In genomic region chr5:99973941-99974340, GRCm38 (mm10) we compare ENCODE assay signal across 7 mouse cellular contexts. TPM values are rescaled to one million over a fixed set of nuclear protein-coding genes. Genes with fewer than 3 reads are reported as not detected.
DNase-seq lines count a peak whose midpoint lies in the region; ATAC-seq lines count a peak whose summit lies in the region.

No protein-coding gene starts in this region.

- no peak for ATAC-seq in megakaryocyte, adult 5-6 weeks (ENCODE audit: poor library complexity, severe bottlenecking)
- ATAC-seq in granulocyte monocyte progenitor cell, adult 5-6 weeks (replicated peaks; ENCODE audit: poor library complexity, severe bottlenecking): peak; percentile 48
- ATAC-seq in megakaryocyte progenitor cell, adult 5-6 weeks (replicated peaks; ENCODE audit: poor library complexity): peak; percentile 40

- DNase-seq in ZHBTc4 (ENCODE audit: low read depth, low spot score): peak; percentile 71
- no peak for DNase-seq in cerebellum, adult 11-12 months
- no peak for DNase-seq in cerebellum, adult 9-11 months

- H3K27me3 ChIP-seq in megakaryocyte, embryonic 14.5 days (replicated peaks): no peaks in the 10 kb centered on the region

- H3K4me1 ChIP-seq in megakaryocyte, embryonic 14.5 days: peaks cover 49% of the 10 kb centered on the region

- H3K9me3 ChIP-seq in megakaryocyte, embryonic 14.5 days: no peaks in the 10 kb centered on the region

- H3K4me3 ChIP-seq in megakaryocyte, embryonic 14.5 days (replicated peaks): peak overlapping the region; percentile 80

- H3K36me3 ChIP-seq in megakaryocyte, embryonic 14.5 days (replicated peaks; ENCODE audit: low read length): peaks cover 26% of the 10 kb centered on the region

RNA-seq across cellular contexts. Expression of gene Hnrnpd, which starts 4.8 kb away (rescaled TPM):
- polyA plus RNA-seq in megakaryocyte, embryonic 14.5 days (2012; ENCODE audit: insufficient read depth, low replicate concordance): 145 and 260 TPM in 2 replicates
- total RNA-seq in megakaryocyte, adult 5-6 weeks (2015): 268 and 281 TPM in 2 replicates
- total RNA-seq in megakaryocyte, adult 5-6 weeks (2017): 99.0 and 176 TPM in 2 replicates
- 367 and 418 TPM in 2 replicates for total RNA-seq in granulocyte monocyte progenitor cell, adult 5-6 weeks (2014; fragmentation: Nextera tagmentation)
- 145 and 149 TPM in 2 replicates for total RNA-seq in granulocyte monocyte progenitor cell, adult 5-6 weeks (2017)
- total RNA-seq in megakaryocyte progenitor cell, adult 5-6 weeks (2015): 378 and 387 TPM in 2 replicates
- total RNA-seq in megakaryocyte progenitor cell, adult 5-6 weeks (2017): 92.7 and 143 TPM in 2 replicates

RNA-seq across cellular contexts. Expression of gene 4930524J08Rik, which starts 4.9 kb away (rescaled TPM):
- polyA plus RNA-seq in megakaryocyte, embryonic 14.5 days (2012; ENCODE audit: insufficient read depth, low replicate concordance): 2.5 TPM in 1 of 2 replicates, not detected in the other
- total RNA-seq in megakaryocyte, adult 5-6 weeks (2015): 0.51 and 2.3 TPM in 2 replicates
- 0.44 and 1.7 TPM in 2 replicates for total RNA-seq in megakaryocyte, adult 5-6 weeks (2017)
- 3.4 and 3.5 TPM in 2 replicates for total RNA-seq in granulocyte monocyte progenitor cell, adult 5-6 weeks (2014; fragmentation: Nextera tagmentation)
- not detected in 2 replicates for total RNA-seq in granulocyte monocyte progenitor cell, adult 5-6 weeks (2017)
- total RNA-seq in megakaryocyte progenitor cell, adult 5-6 weeks (2015): 0.98 and 1.2 TPM in 2 replicates
- total RNA-seq in megakaryocyte progenitor cell, adult 5-6 weeks (2017): 1.9 TPM in 1 of 2 replicates, not detected in the other
